Mouse (Mus musculus) MEL (cell line): Measurements from ENCODE around the gene Tmem199.

Source experiments
- CTCF ChIP-seq, 3 experiments: IDR thresholded peaks in 2 of 3; conservative IDR thresholded peaks in 1 of 3; 2 replicates each; pipeline ENCODE4 v1.5.1; 2011 to 2012; ENCODE audit warnings: low read length in 3 of 3, low read depth in 2 of 3, mild to moderate bottlenecking in 2 of 3, improper control_type of control experiment in 1 of 3, inconsistent platforms in 1 of 3, mixed read lengths in 1 of 3, moderate library complexity in 1 of 3; ENCODE audit not compliant: control insufficient read depth in 1 of 3, insufficient read depth in 1 of 3, poor library complexity in 1 of 3, severe bottlenecking in 1 of 3
- POLR2AphosphoS5 ChIP-seq: IDR thresholded peaks from 2 replicates; pipeline ENCODE4 v1.6.1; 2012; ENCODE audit warnings: low read depth, borderline replicate concordance, mild to moderate bottlenecking, inconsistent platforms, low read length, moderate library complexity, mixed read lengths
- SMC3 ChIP-seq: IDR thresholded peaks from 2 replicates; pipeline ENCODE4 v1.6.1; 2011; ENCODE audit warnings: low read depth, low read length, improper control_type of control experiment
- ZNF384 ChIP-seq: IDR thresholded peaks from 2 replicates; pipeline ENCODE4 v1.6.1; 2012; ENCODE audit warnings: low read depth, mild to moderate bottlenecking, inconsistent platforms, low read length, improper control_type of control experiment

GRCm38 (mm10) chr11:78466242-78466912, 45.6 kb downstream of the Tmem199 start:
- TF ChIP-seq ZNF384 (no peak), CTCF (IDR thresholded peaks at IDR 0.05 in 2 of 3, conservative IDR thresholded peaks at IDR 0.05 in 1 of 3; ENCODE audit: control insufficient read depth in 1 of 3, insufficient read depth in 1 of 3, low read depth in 2 of 3, low read length in 3 of 3, poor library complexity in 1 of 3, severe bottlenecking in 1 of 3) (no peak), POLR2AphosphoS5 (no peak), SMC3 (no peak)
